ENCODE assay signal across 19 mouse cellular contexts in the genomic region with DNA sequence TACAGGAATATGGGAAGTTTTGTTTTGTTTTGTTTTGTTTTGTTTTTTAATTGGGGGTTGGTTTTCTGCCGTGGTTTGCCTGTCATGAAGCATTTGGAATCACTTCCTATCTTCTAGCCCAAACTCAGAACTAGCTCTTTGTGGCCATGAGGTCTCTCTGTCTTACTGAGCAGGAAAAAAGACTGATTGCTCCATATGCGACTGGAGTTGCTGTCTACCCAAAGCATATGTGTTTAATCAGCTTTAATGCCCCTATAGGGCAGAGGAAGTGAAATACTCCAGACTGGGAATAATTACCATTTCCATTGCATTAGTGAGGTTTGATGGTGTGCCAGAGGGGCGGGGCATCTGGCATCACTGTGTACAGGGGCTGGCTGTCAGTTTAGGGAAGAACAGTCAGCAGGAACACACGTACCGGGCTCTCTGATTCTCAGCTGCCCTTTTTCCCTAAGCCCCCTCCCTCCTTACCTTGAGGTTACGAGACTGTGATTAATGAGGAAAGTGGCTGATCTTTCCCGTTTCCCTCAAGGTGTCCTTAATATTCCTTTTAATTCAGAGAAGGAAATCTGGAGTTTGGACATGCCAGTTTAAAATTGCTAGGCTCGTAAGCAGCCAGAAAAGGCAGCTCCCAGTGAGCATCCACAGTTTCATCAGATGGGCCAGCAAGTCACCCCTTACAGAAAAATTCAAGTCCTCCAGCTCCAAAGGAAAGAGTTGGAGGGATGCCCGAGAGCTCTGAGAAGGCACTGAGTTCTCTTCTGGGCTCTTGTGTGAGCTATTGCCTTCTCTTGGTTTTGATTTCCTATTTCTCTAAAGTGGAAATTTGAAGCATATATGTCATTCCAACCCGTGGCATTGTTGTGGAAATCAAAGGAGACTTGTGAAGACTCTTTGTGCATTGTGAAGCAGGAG.
DNase-seq lines count a peak whose midpoint lies in the region; ATAC-seq lines count a peak whose summit lies in the region.
"Had no signal": no experiment of that assay in that cellular context is flagged by ENCODE, and none has a peak within 500 bp of the region (broad histone marks: within the 10 kb centered on the region; RNA-seq: fewer than 3 reads in every experiment).

No protein-coding gene starts in this region.

- no peaks in the 10 kb centered on the region for H3K9me3 ChIP-seq in hindbrain, embryonic 13.5 days
- no peaks in the 10 kb centered on the region for H3K9me3 ChIP-seq in hindbrain, embryonic 11.5 days (ENCODE audit: control insufficient read depth, low read length)
- no peaks in the 10 kb centered on the region for H3K9me3 ChIP-seq in embryonic facial prominence, embryonic 10.5 days
- H3K9me3 ChIP-seq in embryonic facial prominence, embryonic 12.5 days, result no peaks in the 10 kb centered on the region
- H3K9me3 ChIP-seq in limb, embryonic 10.5 days (replicated peaks), result no peaks in the 10 kb centered on the region
- H3K9me3 ChIP-seq: forebrain, embryonic 10.5 days; heart, embryonic 15.5 days; megakaryocyte, embryonic 14.5 days; neural tube, embryonic 12.5 days had no signal

- H3K4me3 ChIP-seq in hindbrain, embryonic 13.5 days, result no peak overlapping the region
- H3K4me3 ChIP-seq in hindbrain, embryonic 11.5 days (ENCODE audit: low read depth, low read length), result no peak overlapping the region
- H3K4me3 ChIP-seq in embryonic facial prominence, embryonic 10.5 days, result no peak overlapping the region
- H3K4me3 ChIP-seq in embryonic facial prominence, embryonic 12.5 days, result no peak overlapping the region
- H3K4me3 ChIP-seq in limb, embryonic 10.5 days, result no peak overlapping the region
- H3K4me3 ChIP-seq: forebrain, embryonic 10.5 days; heart, embryonic 15.5 days; megakaryocyte, embryonic 14.5 days; neural tube, embryonic 12.5 days had no signal

- no peak overlapping the region for H3K9ac ChIP-seq in hindbrain, embryonic 13.5 days
- no peak overlapping the region for H3K9ac ChIP-seq in hindbrain, embryonic 11.5 days (ENCODE audit: low read depth, low read length)
- no peak overlapping the region for H3K9ac ChIP-seq in embryonic facial prominence, embryonic 12.5 days
- H3K9ac ChIP-seq: heart, embryonic 15.5 days; neural tube, embryonic 12.5 days had no signal

- ATAC-seq in hindbrain, embryonic 13.5 days (ENCODE audit: low FRiP score), result peak; percentile 65
- no peak for ATAC-seq in hindbrain, embryonic 11.5 days (ENCODE audit: low FRiP score)
- peak; percentile 81; the same call in 1 of the 2 replicates for ATAC-seq in embryonic facial prominence, embryonic 12.5 days (ENCODE audit: insufficient number of reproducible peaks, insufficient read depth, low FRiP score, low TSS enrichment)

- no peaks in the 10 kb centered on the region for H3K27me3 ChIP-seq in hindbrain, embryonic 13.5 days
- H3K27me3 ChIP-seq in hindbrain, embryonic 11.5 days (ENCODE audit: control insufficient read depth, insufficient read depth, low read length), result no peaks in the 10 kb centered on the region
- H3K27me3 ChIP-seq in embryonic facial prominence, embryonic 10.5 days (replicated peaks; ENCODE audit: low read depth, poor library complexity, severe bottlenecking), result no peaks in the 10 kb centered on the region
- H3K27me3 ChIP-seq in embryonic facial prominence, embryonic 12.5 days, result no peaks in the 10 kb centered on the region
- no peaks in the 10 kb centered on the region for H3K27me3 ChIP-seq in limb, embryonic 10.5 days (ENCODE audit: low read depth, poor library complexity, severe bottlenecking)
- H3K27me3 ChIP-seq: heart, embryonic 15.5 days; megakaryocyte, embryonic 14.5 days; neural tube, embryonic 12.5 days had no signal

- no peaks in the 10 kb centered on the region for H3K36me3 ChIP-seq in hindbrain, embryonic 13.5 days
- no peaks in the 10 kb centered on the region for H3K36me3 ChIP-seq in hindbrain, embryonic 11.5 days (ENCODE audit: control insufficient read depth, insufficient read depth, low read length)
- H3K36me3 ChIP-seq in embryonic facial prominence, embryonic 10.5 days (replicated peaks), result no peaks in the 10 kb centered on the region
- H3K36me3 ChIP-seq in embryonic facial prominence, embryonic 12.5 days, result no peaks in the 10 kb centered on the region
- H3K36me3 ChIP-seq in limb, embryonic 10.5 days, result no peaks in the 10 kb centered on the region
- H3K36me3 ChIP-seq: forebrain, embryonic 10.5 days; heart, embryonic 15.5 days; neural tube, embryonic 12.5 days had no signal

- DNase-seq in hindbrain, embryonic 11.5 days (ENCODE audit: low spot score), result no peak
- DNase-seq in embryonic facial prominence, embryonic 10.5 days (ENCODE audit: low spot score), result peak; percentile 67
- peak; percentile 69 for DNase-seq in limb, embryonic 10.5 days (ENCODE audit: low spot score)
- DNase-seq in frontal cortex, postnatal 25 days (ENCODE audit: low spot score in 2 of 2), result no peak
- DNase-seq in lung, postnatal 14 days, result no peak
- DNase-seq: adrenal gland, postnatal 36 days; cerebellum, adult 8-10 months; heart, adult 18-20 months; kidney, adult 9 months; lung, postnatal 10 days; right cerebral cortex, postnatal 25 days; thymus, postnatal 36 days had no signal

- H3K27ac ChIP-seq in hindbrain, embryonic 13.5 days, result no peak overlapping the region
- H3K27ac ChIP-seq in hindbrain, embryonic 11.5 days (ENCODE audit: low read depth, low read length), result no peak overlapping the region
- peak overlapping the region; percentile 21 for H3K27ac ChIP-seq in embryonic facial prominence, embryonic 10.5 days (replicated peaks)
- H3K27ac ChIP-seq in embryonic facial prominence, embryonic 12.5 days, result peak overlapping the region; percentile 20; the same call in 1 of the 2 replicates
- peak overlapping the region; percentile 58; the same call in 1 of the 2 replicates for H3K27ac ChIP-seq in limb, embryonic 10.5 days
- H3K27ac ChIP-seq: forebrain, embryonic 10.5 days; heart, embryonic 15.5 days; neural tube, embryonic 12.5 days; stomach, postnatal 0 days had no signal

- H3K4me2 ChIP-seq in hindbrain, embryonic 13.5 days, result no peak overlapping the region
- no peak overlapping the region for H3K4me2 ChIP-seq in hindbrain, embryonic 11.5 days (replicated peaks; ENCODE audit: low read depth, low read length)
- H3K4me2 ChIP-seq in embryonic facial prominence, embryonic 12.5 days (replicated peaks), result no peak overlapping the region
- H3K4me2 ChIP-seq: heart, embryonic 15.5 days; neural tube, embryonic 12.5 days had no signal

- 71% methylated on average over 10 of the region's 10 CpGs for WGBS in hindbrain, embryonic 13.5 days
- WGBS in hindbrain, embryonic 11.5 days, result 70% methylated on average over 10 of the region's 10 CpGs
- WGBS in embryonic facial prominence, embryonic 10.5 days, result 49% methylated on average over 10 of the region's 10 CpGs
- WGBS in embryonic facial prominence, embryonic 12.5 days, result 38% methylated on average over 10 of the region's 10 CpGs
- 42% methylated on average over 10 of the region's 10 CpGs for WGBS in limb, embryonic 10.5 days

- no peaks in the 10 kb centered on the region for H3K4me1 ChIP-seq in hindbrain, embryonic 13.5 days (replicated peaks)
- no peaks in the 10 kb centered on the region for H3K4me1 ChIP-seq in hindbrain, embryonic 11.5 days (replicated peaks; ENCODE audit: control insufficient read depth, insufficient read depth, low read length)
- 0 out of 2 replicates have a peak, but pooled peaks cover 8% of the 10 kb centered on the region for H3K4me1 ChIP-seq in embryonic facial prominence, embryonic 10.5 days
- H3K4me1 ChIP-seq in embryonic facial prominence, embryonic 12.5 days, result 0 out of 2 replicates have a peak, but pooled peaks cover 2% of the 10 kb centered on the region
- peaks cover 17% of the 10 kb centered on the region for H3K4me1 ChIP-seq in limb, embryonic 10.5 days
- H3K4me1 ChIP-seq: forebrain, embryonic 10.5 days; heart, embryonic 15.5 days; megakaryocyte, embryonic 14.5 days; neural tube, embryonic 12.5 days had no signal

Comparison
In these comparisons a context has a peak if more than half of its experiments do, and no peak if none do; other contexts are left out.
1. H3K27ac ChIP-seq: peak in embryonic facial prominence, embryonic 10.5 days (single experiment), embryonic facial prominence, embryonic 12.5 days (single experiment) and limb, embryonic 10.5 days (single experiment); none in hindbrain, embryonic 13.5 days (single experiment) and hindbrain, embryonic 11.5 days (single experiment).
2. DNase-seq: peak in embryonic facial prominence, embryonic 10.5 days (single experiment) and limb, embryonic 10.5 days (single experiment); none in hindbrain, embryonic 11.5 days (single experiment), frontal cortex, postnatal 25 days (0 of 2) and lung, postnatal 14 days (single experiment).